Mouse (Mus musculus): ENCODE data around the gene Nrde2. TPM values are rescaled to one million over a fixed set of nuclear protein-coding genes. Genes with fewer than 3 reads are reported as not detected.

The Nrde2 gene
- polyA plus RNA-seq, 1 experiment from 2014 or later: 9.0 TPM

DNA sequence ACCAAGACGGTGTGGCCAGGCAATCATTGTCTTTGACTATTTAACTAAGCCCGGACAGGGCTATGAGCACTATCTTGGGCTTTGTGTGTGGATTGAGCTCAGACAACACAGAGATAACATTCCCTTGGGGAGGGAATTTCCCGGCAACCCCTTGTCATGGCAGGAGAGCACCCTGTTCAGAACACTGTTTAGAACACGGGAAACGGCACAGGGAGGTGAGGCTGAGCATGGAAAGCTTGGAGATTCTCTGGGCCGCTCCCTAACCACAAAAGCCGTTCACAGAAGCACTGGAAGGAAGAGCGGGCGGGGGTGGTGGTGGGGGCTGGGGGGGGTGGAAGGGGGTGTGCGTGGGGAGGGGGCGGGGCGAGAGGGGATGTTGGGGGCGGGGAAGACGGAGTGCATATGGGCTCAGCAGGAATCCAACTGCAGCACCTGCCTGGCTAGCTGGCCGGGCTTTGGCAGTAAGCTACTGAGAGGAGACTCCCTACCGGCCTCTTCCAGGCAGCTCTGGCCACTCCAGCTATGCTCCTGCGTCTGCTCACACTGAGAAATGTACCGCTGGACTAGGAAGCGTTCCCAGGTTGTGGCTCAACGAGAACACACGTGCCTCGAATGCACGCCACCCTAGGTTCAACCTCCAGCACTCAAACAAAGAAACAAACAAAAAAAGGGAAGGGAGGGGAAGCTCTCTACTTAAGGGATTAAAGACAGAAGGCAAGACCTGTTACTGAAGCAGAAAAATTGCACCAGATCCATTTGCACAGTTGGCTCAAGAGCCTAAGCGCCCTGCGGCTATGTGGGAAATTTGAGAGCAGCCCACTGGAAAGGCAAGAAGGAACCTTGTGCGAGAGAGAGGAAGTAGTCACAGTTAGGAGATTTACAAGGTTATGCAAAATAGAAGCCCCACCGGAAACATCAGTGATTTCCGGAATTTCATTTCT lies 8.7 kb upstream of the Nrde2 start:
- Histone ChIP-seq H3K36me3 (ENCODE audit: control insufficient read depth, insufficient read depth, low read length) (no peaks in the 10 kb centered on the region), H3K9ac (ENCODE audit: low read depth, low read length) (peak overlapping the region; percentile 55; the same call in 1 of the 2 replicates), H3K4me1 (replicated peaks; ENCODE audit: control insufficient read depth, insufficient read depth, low read length) (peaks cover 2% of the 10 kb centered on the region; the same call in 1 of the 2 replicates), H3K27me3 (ENCODE audit: control insufficient read depth, insufficient read depth, low read length) (no peaks in the 10 kb centered on the region), H3K9me3 (ENCODE audit: control insufficient read depth, low read length) (no peaks in the 10 kb centered on the region), H3K4me3 (ENCODE audit: low read depth, low read length) (0 out of 2 replicates have a peak overlapping the region, but pooled peaks have one; percentile 4), H3K4me2 (replicated peaks; ENCODE audit: low read depth, low read length) (peak overlapping the region; percentile 29), H3K27ac (ENCODE audit: low read depth, low read length) (peak overlapping the region; percentile 65)
- DNase-seq (ENCODE audit: low spot score): peak; percentile 57
- 25% methylated on average over 21 of the region's 28 CpGs for WGBS
- ATAC-seq (ENCODE audit: low FRiP score): peak; percentile 79

DNA sequence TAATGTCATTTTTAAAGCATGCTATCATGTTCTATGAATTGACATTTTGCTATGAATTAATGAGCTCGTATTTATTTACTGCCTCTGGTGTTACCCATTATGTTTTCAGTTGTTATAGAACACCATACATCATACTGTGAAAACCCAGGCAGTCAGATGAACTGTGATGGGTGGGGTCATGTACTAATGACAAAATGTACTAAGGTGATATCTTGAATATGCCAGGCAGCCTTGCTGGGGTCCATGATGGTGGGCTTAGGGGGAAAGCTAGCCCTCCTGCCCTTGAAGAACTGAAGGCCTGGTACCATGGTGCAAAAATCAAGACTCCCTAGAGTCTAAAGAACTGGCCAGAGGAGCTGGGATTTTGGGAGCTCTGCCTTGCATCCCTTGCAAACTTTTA lies 8.0 kb upstream of the Nrde2 start:
- Histone ChIP-seq H3K4me1 (replicated peaks; ENCODE audit: control insufficient read depth, insufficient read depth, low read length) (peaks cover 2% of the 10 kb centered on the region; the same call in 1 of the 2 replicates), H3K27ac (ENCODE audit: low read depth, low read length) (peak overlapping the region; percentile 51; the same call in 1 of the 2 replicates), H3K27me3 (ENCODE audit: control insufficient read depth, insufficient read depth, low read length) (no peaks in the 10 kb centered on the region), H3K9ac (ENCODE audit: low read depth, low read length) (peak overlapping the region; percentile 34; the same call in 1 of the 2 replicates), H3K4me3 (ENCODE audit: low read depth, low read length) (no peak overlapping the region), H3K9me3 (ENCODE audit: control insufficient read depth, low read length) (no peaks in the 10 kb centered on the region), H3K36me3 (ENCODE audit: control insufficient read depth, insufficient read depth, low read length) (no peaks in the 10 kb centered on the region), H3K4me2 (replicated peaks; ENCODE audit: low read depth, low read length) (no peak overlapping the region; the same call in 1 of the 2 replicates)
- WGBS: 86% methylated on average over 1 of the region's 1 CpGs
- DNase-seq (ENCODE audit: low spot score) (no peak), ATAC-seq (ENCODE audit: low FRiP score) (0 out of 2 replicates have a peak, but pooled peaks have one; percentile 10)

DNA sequence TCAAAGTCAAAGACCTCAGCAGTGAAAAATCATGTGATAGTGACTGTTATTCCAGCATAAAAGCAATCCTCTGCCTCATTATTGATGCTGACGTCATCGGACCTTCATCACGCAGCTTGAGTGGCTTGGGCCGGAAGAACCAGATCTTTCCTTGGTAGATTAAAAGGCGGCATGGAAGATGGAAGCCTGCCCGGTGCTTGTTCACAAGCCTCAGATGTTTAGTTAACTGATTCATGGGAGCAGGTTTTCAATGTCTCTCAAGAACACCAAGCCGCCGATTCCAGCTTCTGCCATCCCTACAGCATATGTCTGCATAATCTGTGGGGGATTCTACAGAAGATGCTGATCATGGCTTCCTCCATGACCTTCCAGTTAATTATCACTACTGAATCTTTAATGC lies 7.5 kb upstream of the Nrde2 start:
- Histone ChIP-seq H3K4me3 (ENCODE audit: low read depth, low read length) (no peak overlapping the region), H3K4me2 (replicated peaks; ENCODE audit: low read depth, low read length) (no peak overlapping the region), H3K27ac (ENCODE audit: low read depth, low read length) (no peak overlapping the region), H3K36me3 (ENCODE audit: control insufficient read depth, insufficient read depth, low read length) (no peaks in the 10 kb centered on the region), H3K4me1 (replicated peaks; ENCODE audit: control insufficient read depth, insufficient read depth, low read length) (peaks cover 2% of the 10 kb centered on the region; the same call in 1 of the 2 replicates), H3K9ac (ENCODE audit: low read depth, low read length) (no peak overlapping the region), H3K9me3 (ENCODE audit: control insufficient read depth, low read length) (no peaks in the 10 kb centered on the region), H3K27me3 (ENCODE audit: control insufficient read depth, insufficient read depth, low read length) (no peaks in the 10 kb centered on the region)
- WGBS: 84% methylated on average over 8 of the region's 8 CpGs
- DNase-seq (ENCODE audit: low spot score) (no peak), ATAC-seq (ENCODE audit: low FRiP score) (no peak)

DNA sequence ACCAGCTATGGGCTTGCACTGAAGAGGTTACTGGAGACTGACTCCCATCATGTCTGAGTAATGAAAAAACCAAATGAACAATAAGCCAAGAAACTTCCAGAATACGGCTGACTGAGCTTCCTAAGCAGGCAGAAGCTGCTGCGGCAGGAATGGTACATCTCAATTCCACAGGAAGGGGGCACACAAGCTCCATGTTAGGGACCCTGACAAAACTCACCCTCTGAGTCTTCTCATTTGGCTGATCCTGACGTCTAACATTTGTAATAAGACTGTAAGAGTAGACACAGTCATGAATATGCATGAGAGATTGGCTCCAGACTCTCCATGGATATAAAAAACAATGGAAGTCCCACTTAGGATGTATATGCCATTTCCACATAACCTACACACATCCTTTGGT lies 6.7 kb upstream of the Nrde2 start:
- WGBS: 31% methylated on average over 3 of the region's 3 CpGs
- Histone ChIP-seq H3K4me2 (replicated peaks; ENCODE audit: low read depth, low read length) (no peak overlapping the region), H3K27me3 (ENCODE audit: control insufficient read depth, insufficient read depth, low read length) (no peaks in the 10 kb centered on the region), H3K27ac (ENCODE audit: low read depth, low read length) (no peak overlapping the region), H3K36me3 (ENCODE audit: control insufficient read depth, insufficient read depth, low read length) (no peaks in the 10 kb centered on the region), H3K9ac (ENCODE audit: low read depth, low read length) (no peak overlapping the region), H3K4me1 (replicated peaks; ENCODE audit: control insufficient read depth, insufficient read depth, low read length) (peaks cover 2% of the 10 kb centered on the region; the same call in 1 of the 2 replicates), H3K9me3 (ENCODE audit: control insufficient read depth, low read length) (no peaks in the 10 kb centered on the region), H3K4me3 (ENCODE audit: low read depth, low read length) (no peak overlapping the region)
- DNase-seq (ENCODE audit: low spot score) (peak; percentile 68), ATAC-seq (ENCODE audit: low FRiP score) (peak; percentile 48)

DNA sequence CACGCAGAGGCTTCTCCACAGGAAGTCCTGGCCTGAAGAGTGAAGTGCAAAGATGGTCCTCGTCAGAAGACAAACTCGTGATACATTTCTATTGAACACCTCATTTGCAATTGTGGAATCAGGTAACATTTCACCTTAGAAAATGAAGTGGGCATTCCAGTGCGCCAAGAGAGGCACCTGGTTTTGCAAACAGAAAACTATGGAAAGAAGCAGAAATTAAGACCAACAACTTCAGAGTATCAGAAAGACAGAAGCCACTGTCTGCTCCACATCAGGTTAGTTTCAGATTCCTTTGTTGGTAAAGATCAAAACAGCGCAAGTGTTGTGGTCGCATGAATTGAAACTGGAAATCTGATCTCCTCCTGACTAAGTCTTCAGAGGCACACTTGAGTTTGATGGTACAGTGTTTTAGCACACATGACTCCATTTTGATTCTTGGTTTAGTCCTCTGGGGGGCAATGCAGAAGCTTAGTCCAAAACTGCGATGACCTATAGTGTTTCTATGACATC lies 5.6 kb upstream of the Nrde2 start:
- ATAC-seq (ENCODE audit: low FRiP score) (no peak), DNase-seq (ENCODE audit: low spot score) (no peak)
- Histone ChIP-seq H3K4me1 (replicated peaks; ENCODE audit: control insufficient read depth, insufficient read depth, low read length) (peaks cover 2% of the 10 kb centered on the region; the same call in 1 of the 2 replicates), H3K4me3 (ENCODE audit: low read depth, low read length) (no peak overlapping the region), H3K36me3 (ENCODE audit: control insufficient read depth, insufficient read depth, low read length) (no peaks in the 10 kb centered on the region), H3K27ac (ENCODE audit: low read depth, low read length) (no peak overlapping the region), H3K9ac (ENCODE audit: low read depth, low read length) (no peak overlapping the region), H3K4me2 (replicated peaks; ENCODE audit: low read depth, low read length) (no peak overlapping the region), H3K9me3 (ENCODE audit: control insufficient read depth, low read length) (no peaks in the 10 kb centered on the region), H3K27me3 (ENCODE audit: control insufficient read depth, insufficient read depth, low read length) (no peaks in the 10 kb centered on the region)
- 80% methylated on average over 7 of the region's 7 CpGs for WGBS

DNA sequence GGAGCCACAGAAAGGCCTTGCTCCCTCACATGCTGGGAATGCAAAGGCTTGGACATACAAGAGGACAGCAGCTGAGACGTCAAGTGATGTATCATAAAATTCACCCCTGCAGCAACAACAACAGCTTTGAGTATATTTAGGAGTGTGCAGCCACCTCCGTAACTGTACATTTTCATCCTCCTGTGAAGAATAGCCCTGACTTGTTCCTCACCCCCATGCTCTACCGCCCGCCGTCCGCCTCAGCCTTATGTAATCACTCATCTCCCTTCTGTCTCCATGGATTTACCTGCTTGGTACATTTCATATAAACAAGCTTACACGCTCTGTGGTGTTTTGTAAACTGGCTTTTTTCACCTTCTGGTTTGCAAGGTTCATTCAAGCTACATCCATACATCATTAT lies 7.0 kb downstream of the Nrde2 start:
- H3K4me3 ChIP-seq (ENCODE audit: low read depth, low read length): no peak overlapping the region
- H3K9ac ChIP-seq (ENCODE audit: low read depth, low read length): no peak overlapping the region
- DNase-seq (ENCODE audit: low spot score) (no peak), ATAC-seq (ENCODE audit: low FRiP score) (no peak)
- no peaks in the 10 kb centered on the region for H3K4me1 ChIP-seq (replicated peaks; ENCODE audit: control insufficient read depth, insufficient read depth, low read length)
- no peak overlapping the region for H3K27ac ChIP-seq (ENCODE audit: low read depth, low read length)
- H3K27me3 ChIP-seq (ENCODE audit: control insufficient read depth, insufficient read depth, low read length): no peaks in the 10 kb centered on the region
- 0 out of 2 replicates have a peak, but pooled peaks cover 2% of the 10 kb centered on the region for H3K36me3 ChIP-seq (ENCODE audit: control insufficient read depth, insufficient read depth, low read length)
- 89% methylated on average over 7 of the region's 7 CpGs for WGBS
- no peaks in the 10 kb centered on the region for H3K9me3 ChIP-seq (ENCODE audit: control insufficient read depth, low read length)
- H3K4me2 ChIP-seq (replicated peaks; ENCODE audit: low read depth, low read length): no peak overlapping the region

DNA sequence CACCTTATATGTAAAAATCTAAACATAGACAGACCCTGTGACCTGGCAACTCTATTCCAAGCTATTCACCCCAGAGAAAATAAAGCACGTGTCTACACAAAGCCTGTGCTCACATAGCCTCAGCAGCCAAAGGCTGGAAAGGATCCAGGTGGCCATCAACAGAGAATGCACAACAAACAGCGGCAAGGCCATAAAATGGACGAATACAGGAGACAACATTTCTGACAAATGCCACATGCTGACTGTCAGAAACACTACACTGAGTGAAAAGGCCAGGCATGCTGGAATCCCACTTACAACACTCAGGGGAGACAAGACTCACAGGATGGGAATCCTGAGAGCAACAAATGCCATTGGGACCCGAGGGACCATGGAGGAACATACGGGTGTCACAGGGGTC lies 15.2 kb downstream of the Nrde2 start:
- Histone ChIP-seq H3K4me1 (replicated peaks; ENCODE audit: control insufficient read depth, insufficient read depth, low read length) (no peaks in the 10 kb centered on the region), H3K27ac (ENCODE audit: low read depth, low read length) (no peak overlapping the region), H3K4me3 (ENCODE audit: low read depth, low read length) (no peak overlapping the region), H3K9me3 (ENCODE audit: control insufficient read depth, low read length) (no peaks in the 10 kb centered on the region), H3K36me3 (ENCODE audit: control insufficient read depth, insufficient read depth, low read length) (0 out of 2 replicates have a peak, but pooled peaks cover 4% of the 10 kb centered on the region), H3K4me2 (replicated peaks; ENCODE audit: low read depth, low read length) (no peak overlapping the region), H3K27me3 (ENCODE audit: control insufficient read depth, insufficient read depth, low read length) (no peaks in the 10 kb centered on the region), H3K9ac (ENCODE audit: low read depth, low read length) (no peak overlapping the region)
- DNase-seq (ENCODE audit: low spot score) (no peak), ATAC-seq (ENCODE audit: low FRiP score) (no peak)
- 94% methylated on average over 5 of the region's 5 CpGs for WGBS

DNA sequence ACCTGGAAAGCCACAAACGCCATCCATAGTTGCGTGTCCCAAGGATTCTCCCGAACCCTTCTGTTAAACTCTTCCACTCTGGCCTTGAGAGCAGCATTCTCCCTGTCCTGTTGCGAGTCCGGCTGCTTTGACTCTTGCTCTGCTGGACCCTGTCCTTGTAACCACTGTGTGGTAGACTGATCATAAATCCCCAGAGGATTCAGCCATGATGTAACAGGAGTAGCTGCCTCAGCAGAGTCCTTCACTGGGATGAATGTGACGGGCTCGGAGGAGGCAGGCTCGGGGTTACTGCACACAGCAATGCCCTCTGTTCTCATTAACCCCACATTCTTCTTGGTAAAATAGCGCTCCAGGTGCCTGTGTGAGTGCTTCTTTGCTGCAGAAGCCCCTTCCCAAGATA lies 15.7 kb downstream of the Nrde2 start:
- Histone ChIP-seq H3K9me3 (ENCODE audit: control insufficient read depth, low read length) (no peaks in the 10 kb centered on the region), H3K27me3 (ENCODE audit: control insufficient read depth, insufficient read depth, low read length) (no peaks in the 10 kb centered on the region), H3K27ac (ENCODE audit: low read depth, low read length) (no peak overlapping the region), H3K36me3 (ENCODE audit: control insufficient read depth, insufficient read depth, low read length) (0 out of 2 replicates have a peak, but pooled peaks cover 5% of the 10 kb centered on the region), H3K4me3 (ENCODE audit: low read depth, low read length) (no peak overlapping the region), H3K4me1 (replicated peaks; ENCODE audit: control insufficient read depth, insufficient read depth, low read length) (no peaks in the 10 kb centered on the region), H3K9ac (ENCODE audit: low read depth, low read length) (no peak overlapping the region), H3K4me2 (replicated peaks; ENCODE audit: low read depth, low read length) (no peak overlapping the region)
- ATAC-seq (ENCODE audit: low FRiP score): no peak
- WGBS: 96% methylated on average over 9 of the region's 9 CpGs
- no peak for DNase-seq (ENCODE audit: low spot score)

Measured in hindbrain, embryonic 11.5 days (tissue).